Mouse (Mus musculus) neural tube, embryonic 13.5 days (tissue): ENCODE data around the gene Eef1a2. TPM values are rescaled to one million over a fixed set of nuclear protein-coding genes. Genes with fewer than 3 reads are reported as not detected.

Source experiments
- ATAC-seq: fragments of 200-750 bp; cut with Nextera tagmentation; 2 replicates; pipeline ENCODE4 v1.8.0; 2017; ENCODE audit warnings: low read depth, mild to moderate bottlenecking, moderate TSS enrichment, moderate library complexity
- H3K27ac ChIP-seq: fragments of 300-500 bp; sonication (generic); replicated peaks from 2 replicates; pipeline ENCODE4 v1.5.1; 2015; ENCODE audit warnings: moderate library complexity, mild to moderate bottlenecking, inconsistent platforms
- H3K27me3 ChIP-seq: fragments of 300-500 bp; sonication (generic); 2 replicates; pipeline ENCODE4 v1.6.1; 2015; ENCODE audit warnings: mild to moderate bottlenecking, inconsistent platforms
- H3K36me3 ChIP-seq: fragments of 300-500 bp; sonication (generic); 2 replicates; pipeline ENCODE4 v1.6.1; 2015; ENCODE audit warnings: mild to moderate bottlenecking, inconsistent platforms
- H3K4me1 ChIP-seq: fragments of 300-500 bp; sonication (generic); replicated peaks from 2 replicates; pipeline ENCODE4 v1.6.1; 2015; ENCODE audit warnings: inconsistent platforms
- H3K4me2 ChIP-seq: fragments of 300-500 bp; sonication (generic); 2 replicates; pipeline ENCODE4 v1.6.1; 2015; ENCODE audit warnings: inconsistent platforms, mild to moderate bottlenecking, moderate library complexity
- H3K4me3 ChIP-seq: fragments of 300-500 bp; sonication (generic); 2 replicates; pipeline ENCODE4 v1.5.1; 2015; ENCODE audit warnings: mild to moderate bottlenecking, inconsistent platforms
- H3K9ac ChIP-seq: fragments of 300-500 bp; sonication (generic); 2 replicates; pipeline ENCODE4 v1.6.1; 2015; ENCODE audit warnings: moderate library complexity, mild to moderate bottlenecking, inconsistent platforms
- H3K9me3 ChIP-seq: fragments of 300-500 bp; sonication (generic); 2 replicates; pipeline ENCODE4 v1.6.1; 2016; ENCODE audit warnings: inconsistent platforms
- WGBS: fragments of 180-500 bp; shearing (Covaris S2); methylation state at CpG from one replicate; pipeline ENCODE4 v1.1.7; 2015; 5-methylcytosine and 5-hydroxymethylcytosine counted together
- polyA plus RNA-seq: library from polyadenylated mRNA; unstranded; fragments of >200 nt; fragmentation: Nextera tagmentation; extraction: Ambion mirVana; gene quantifications from 2 replicates; pipeline ENCODE4 v1.2.1, GENCODE M21; 2015

Eef1a2 gene
- polyA plus RNA-seq, 1 experiment from 2014 or later = 7.7 TPM

GRCm38 (mm10) chr2:181157180-181157579 is 366 bp upstream of the Eef1a2 start:
- ATAC-seq = 0 out of 2 replicates have a peak, but pooled peaks have one; percentile 1
- 85% methylated on average over 4 of the region's 4 CpGs for WGBS
- no peaks in the 10 kb centered on the region for H3K9me3 ChIP-seq

GRCm38 (mm10) chr2:181155801-181156200 is 1.0 kb downstream of the Eef1a2 start:
- WGBS = 48% methylated on average over 4 of the region's 4 CpGs
- ATAC-seq = peak; percentile 12

More at GRCm38 (mm10) chr2:181157180-181157579, 366 bp upstream of the Eef1a2 start:
- peak overlapping the region; percentile 55 for H3K4me3 ChIP-seq
- H3K9ac ChIP-seq = peak overlapping the region; percentile 85
- peak overlapping the region; percentile 84 for H3K27ac ChIP-seq
- peaks cover 13% of the 10 kb centered on the region; the same call in 1 of the 2 replicates for H3K36me3 ChIP-seq
- H3K27me3 ChIP-seq = peaks cover 40% of the 10 kb centered on the region
- peaks cover 47% of the 10 kb centered on the region for H3K4me1 ChIP-seq
- peak overlapping the region; percentile 66 for H3K4me2 ChIP-seq

GRCm38 (mm10) chr2:181154831-181155415 is 1.9 kb downstream of the Eef1a2 start:
- WGBS = 77% methylated on average over 8 of the region's 8 CpGs
- Histone ChIP-seq H3K4me1 (peaks cover 41% of the 10 kb centered on the region), H3K4me3 (no peak overlapping the region), H3K36me3 (peaks cover 26% of the 10 kb centered on the region), H3K27me3 (peaks cover 60% of the 10 kb centered on the region), H3K9ac (peak overlapping the region; percentile 47; the same call in 1 of the 2 replicates), H3K9me3 (no peaks in the 10 kb centered on the region), H3K4me2 (peak overlapping the region; percentile 66), H3K27ac (no peak overlapping the region)
- no peak for ATAC-seq

More at GRCm38 (mm10) chr2:181155801-181156200, 1.0 kb downstream of the Eef1a2 start:
- Histone ChIP-seq H3K4me3 (peak overlapping the region; percentile 55), H3K4me1 (peaks cover 47% of the 10 kb centered on the region), H3K27ac (peak overlapping the region; percentile 84), H3K27me3 (peaks cover 51% of the 10 kb centered on the region), H3K36me3 (peaks cover 17% of the 10 kb centered on the region), H3K9ac (peak overlapping the region; percentile 85), H3K4me2 (peak overlapping the region; percentile 66), H3K9me3 (no peaks in the 10 kb centered on the region)

- Histone ChIP-seq H3K27ac (no peak overlapping the region), H3K27me3 (peaks cover 65% of the 10 kb centered on the region), H3K36me3 (peaks cover 32% of the 10 kb centered on the region), H3K4me1 (peaks cover 36% of the 10 kb centered on the region), H3K9me3 (no peaks in the 10 kb centered on the region), H3K4me3 (no peak overlapping the region), H3K9ac (peak overlapping the region; percentile 47; the same call in 1 of the 2 replicates), H3K4me2 (peak overlapping the region; percentile 66)
- no peak for ATAC-seq
- 85% methylated on average over 3 of the region's 3 CpGs for WGBS
Observed at GRCm38 (mm10) chr2:181154361-181154760, 2.5 kb downstream of the Eef1a2 start.

GRCm38 (mm10) chr2:181153837-181154236 is 3.0 kb downstream of the Eef1a2 start:
- no peak for ATAC-seq
- no peak overlapping the region for H3K27ac ChIP-seq
- 3% methylated on average over 1 of the region's 1 CpGs for WGBS
- peaks cover 31% of the 10 kb centered on the region for H3K4me1 ChIP-seq
- no peak overlapping the region for H3K9ac ChIP-seq
- H3K4me3 ChIP-seq = no peak overlapping the region
- H3K9me3 ChIP-seq = no peaks in the 10 kb centered on the region
- peaks cover 37% of the 10 kb centered on the region for H3K36me3 ChIP-seq
- H3K4me2 ChIP-seq = no peak overlapping the region
- peaks cover 71% of the 10 kb centered on the region for H3K27me3 ChIP-seq

GRCm38 (mm10) chr2:181153131-181153530 is 3.7 kb downstream of the Eef1a2 start:
- peaks cover 37% of the 10 kb centered on the region for H3K4me1 ChIP-seq
- no peak overlapping the region for H3K9ac ChIP-seq
- H3K9me3 ChIP-seq = no peaks in the 10 kb centered on the region
- H3K36me3 ChIP-seq = peaks cover 39% of the 10 kb centered on the region
- no peak overlapping the region for H3K4me3 ChIP-seq
- no peak overlapping the region for H3K4me2 ChIP-seq
- 84% methylated on average over 1 of the region's 1 CpGs for whole genome bisulfite sequencing
- peaks cover 71% of the 10 kb centered on the region for H3K27me3 ChIP-seq
- H3K27ac ChIP-seq = no peak overlapping the region
- ATAC-seq = no peak

- Histone ChIP-seq H3K27me3 (peaks cover 70% of the 10 kb centered on the region), H3K27ac (no peak overlapping the region), H3K4me3 (no peak overlapping the region), H3K9ac (no peak overlapping the region), H3K9me3 (no peaks in the 10 kb centered on the region), H3K36me3 (peaks cover 39% of the 10 kb centered on the region), H3K4me2 (no peak overlapping the region), H3K4me1 (peaks cover 40% of the 10 kb centered on the region)
- no peak for ATAC-seq
- WGBS = 91% methylated on average over 17 of the region's 17 CpGs
Observed at GRCm38 (mm10) chr2:181152701-181153100, 4.1 kb downstream of the Eef1a2 start.

GRCm38 (mm10) chr2:181150281-181150680 is 6.5 kb downstream of the Eef1a2 start:
- ATAC-seq = no peak
- Histone ChIP-seq H3K9ac (no peak overlapping the region), H3K27me3 (peaks cover 65% of the 10 kb centered on the region), H3K4me2 (no peak overlapping the region), H3K27ac (no peak overlapping the region), H3K9me3 (no peaks in the 10 kb centered on the region), H3K36me3 (peaks cover 48% of the 10 kb centered on the region), H3K4me1 (peaks cover 25% of the 10 kb centered on the region), H3K4me3 (no peak overlapping the region)
- 73% methylated on average over 6 of the region's 6 CpGs for WGBS

GRCm38 (mm10) chr2:181148318-181148955 is 8.4 kb downstream of the Eef1a2 start:
- 10% methylated on average over 31 of the region's 31 CpGs for WGBS
- peak overlapping the region; percentile 77 for H3K4me2 ChIP-seq
- H3K36me3 ChIP-seq = peaks cover 46% of the 10 kb centered on the region
- peak overlapping the region; percentile 41 for H3K4me3 ChIP-seq
- peaks cover 16% of the 10 kb centered on the region for H3K4me1 ChIP-seq
- peaks cover 63% of the 10 kb centered on the region for H3K27me3 ChIP-seq
- ATAC-seq = no peak
- no peaks in the 10 kb centered on the region for H3K9me3 ChIP-seq
- peak overlapping the region; percentile 63 for H3K9ac ChIP-seq
- no peak overlapping the region for H3K27ac ChIP-seq

GRCm38 (mm10) chr2:181147546-181148317 is 9.1 kb downstream of the Eef1a2 start:
- Histone ChIP-seq H3K36me3 (peaks cover 39% of the 10 kb centered on the region), H3K27me3 (peaks cover 57% of the 10 kb centered on the region), H3K9me3 (no peaks in the 10 kb centered on the region), H3K4me3 (peak overlapping the region; percentile 41), H3K9ac (peak overlapping the region; percentile 63), H3K4me2 (peak overlapping the region; percentile 77), H3K4me1 (peaks cover 16% of the 10 kb centered on the region), H3K27ac (peak overlapping the region; percentile 38; the same call in 1 of the 2 replicates)
- 3% methylated on average over 56 of the region's 61 CpGs for WGBS
- ATAC-seq = peak; percentile 11

- WGBS = 47% methylated on average over 4 of the region's 4 CpGs
- H3K4me1 ChIP-seq = peaks cover 16% of the 10 kb centered on the region
- no peaks in the 10 kb centered on the region for H3K9me3 ChIP-seq
- no peak overlapping the region for H3K27ac ChIP-seq
- no peak overlapping the region; the same call in 1 of the 2 replicates for H3K9ac ChIP-seq
- 0 out of 2 replicates have a peak overlapping the region, but pooled peaks have one; percentile 41 for H3K4me3 ChIP-seq
- ATAC-seq = no peak
- peak overlapping the region; percentile 77 for H3K4me2 ChIP-seq
- peaks cover 53% of the 10 kb centered on the region for H3K27me3 ChIP-seq
- peaks cover 35% of the 10 kb centered on the region for H3K36me3 ChIP-seq
Observed at GRCm38 (mm10) chr2:181146976-181147545, 9.8 kb downstream of the Eef1a2 start.
